In the genomic region with DNA sequence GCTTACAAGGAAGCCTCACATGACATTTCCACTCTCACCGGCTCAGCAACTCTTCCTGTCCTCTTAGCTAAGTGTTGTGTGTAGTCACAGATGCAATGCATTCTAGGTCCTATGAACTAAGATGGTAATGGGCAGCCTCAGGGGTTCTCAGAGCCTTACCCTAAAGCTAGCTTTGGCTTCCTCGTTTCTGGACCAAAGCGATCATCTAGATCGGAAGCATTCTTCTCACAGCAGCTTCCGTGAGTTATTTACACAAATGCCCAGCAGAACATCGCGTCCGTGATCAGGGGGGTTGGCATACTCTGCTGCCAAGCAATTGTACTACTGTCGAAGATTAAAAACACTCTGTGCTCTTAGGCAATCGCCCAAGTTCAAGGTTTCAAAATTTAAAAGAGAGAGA, we compare ENCODE assay signal across 8 mouse cellular contexts. TPM values are rescaled to one million over a fixed set of nuclear protein-coding genes. Genes with fewer than 3 reads are reported as not detected.
A peak's percentile ranks its signal among the peaks of the same experiment; 100 is the strongest.
DNase-seq lines count a peak whose midpoint lies in the region; ATAC-seq and TF ChIP-seq lines count a peak whose summit lies in the region.

No protein-coding gene starts in this region.

- peak overlapping the region; percentile 78 for H3K9ac ChIP-seq in heart, embryonic 13.5 days
- peak overlapping the region; percentile 56; the same call in 1 of the 2 replicates for H3K9ac ChIP-seq in kidney, postnatal 0 days (ENCODE audit: low read depth, low read length)

- TF ChIP-seq POLR2A in bone marrow macrophage, adult 2 months (IDR thresholded peaks at IDR 0.05; ENCODE audit: borderline replicate concordance, low read depth, low read length), result no peak

- peak; percentile 11 for DNase-seq in cerebellum, adult 9-11 months
- no peak for DNase-seq in cerebellum, postnatal 36 days
- no peak for DNase-seq in kidney, postnatal 0 days (ENCODE audit: low spot score)
- DNase-seq in T-cell, adult 2 months (ENCODE audit: low spot score), result no peak

- no peak for TF ChIP-seq CTCF in bone marrow macrophage, adult 2 months (IDR thresholded peaks at IDR 0.05; ENCODE audit: low read depth, low read length)
- TF ChIP-seq CTCF in kidney, postnatal 0 days (IDR thresholded peaks at IDR 0.05; ENCODE audit: low read depth), result no peak

- peak overlapping the region; percentile 89 for H3K4me2 ChIP-seq in heart, embryonic 13.5 days
- peak overlapping the region; percentile 76 for H3K4me2 ChIP-seq in kidney, postnatal 0 days (ENCODE audit: low read length)

- peaks cover 33% of the 10 kb centered on the region for H3K4me1 ChIP-seq in bone marrow macrophage, adult 2 months (ENCODE audit: control insufficient read depth, insufficient read depth, low read length)
- H3K4me1 ChIP-seq in heart, embryonic 13.5 days, result peaks cover 16% of the 10 kb centered on the region
- 0 out of 2 replicates have a peak, but pooled peaks cover 3% of the 10 kb centered on the region for H3K4me1 ChIP-seq in kidney, postnatal 0 days (replicated peaks; ENCODE audit: insufficient read depth, low read length)

- H3K27ac ChIP-seq in bone marrow macrophage, adult 2 months (ENCODE audit: insufficient read depth, low read depth, low read length), result peak overlapping the region; percentile 72
- no peak overlapping the region for H3K27ac ChIP-seq in heart, embryonic 13.5 days (replicated peaks)
- H3K27ac ChIP-seq in kidney, postnatal 0 days, result no peak overlapping the region

- WGBS in heart, embryonic 13.5 days, result 14% methylated on average over 10 of the region's 10 CpGs
- 14% methylated on average over 10 of the region's 10 CpGs for WGBS in kidney, postnatal 0 days

- ATAC-seq in heart, embryonic 13.5 days (ENCODE audit: extremely low read depth, insufficient number of reproducible peaks, low FRiP score, low TSS enrichment), result no peak
- no peak; the same call in 1 of the 2 replicates for ATAC-seq in kidney, postnatal 0 days (replicated peaks; ENCODE audit: low FRiP score, low read depth)
- peak; percentile 47 for ATAC-seq in megakaryocyte-erythroid progenitor cell, adult 5-6 weeks (replicated peaks; ENCODE audit: low FRiP score, low TSS enrichment, poor library complexity, severe bottlenecking)
- ATAC-seq in monocyte, adult 5-6 weeks (replicated peaks; ENCODE audit: insufficient number of reproducible peaks, low FRiP score, low TSS enrichment, poor library complexity, severe bottlenecking), result no peak

- peak overlapping the region; percentile 60 for H3K4me3 ChIP-seq in bone marrow macrophage, adult 2 months (ENCODE audit: insufficient read depth, low read length)
- H3K4me3 ChIP-seq in heart, embryonic 13.5 days, result peak overlapping the region; percentile 56
- H3K4me3 ChIP-seq in kidney, postnatal 0 days (replicated peaks; ENCODE audit: low read depth, low read length), result peak overlapping the region; percentile 37

- no peaks in the 10 kb centered on the region for H3K9me3 ChIP-seq in heart, embryonic 13.5 days
- H3K9me3 ChIP-seq in kidney, postnatal 0 days (replicated peaks; ENCODE audit: low read length), result no peaks in the 10 kb centered on the region

- H3K27me3 ChIP-seq in heart, embryonic 13.5 days (replicated peaks), result no peaks in the 10 kb centered on the region
- H3K27me3 ChIP-seq in kidney, postnatal 0 days (ENCODE audit: insufficient read depth, low read length), result no peaks in the 10 kb centered on the region

- no peaks in the 10 kb centered on the region for H3K36me3 ChIP-seq in heart, embryonic 13.5 days
- H3K36me3 ChIP-seq in kidney, postnatal 0 days (ENCODE audit: insufficient read depth, low read length), result no peaks in the 10 kb centered on the region

RNA-seq across cellular contexts. Expression of gene Pfkfb3, which starts 19.1 kb away (rescaled TPM):
- polyA plus RNA-seq in bone marrow macrophage, adult 2 months (2012; ENCODE audit: insufficient read depth, insufficient read length, missing spikeins), result 39.6 and 41.8 TPM in 2 replicates
- 12.8 and 14.8 TPM in 2 replicates for polyA plus RNA-seq in heart, embryonic 13.5 days (2015; fragmentation: Nextera tagmentation; extraction: Ambion mirVana)
- 9.4 and 10.9 TPM in 2 replicates for polyA plus RNA-seq in kidney, postnatal 0 days (2015; fragmentation: Nextera tagmentation; extraction: Ambion mirVana)
- 5.4 and 7.9 TPM in 2 replicates for total RNA-seq in megakaryocyte-erythroid progenitor cell, adult 5-6 weeks (2014; fragmentation: Nextera tagmentation)
- 6.2 and 12.1 TPM in 2 replicates for total RNA-seq in megakaryocyte-erythroid progenitor cell, adult 5-6 weeks (2017)
- total RNA-seq in monocyte, adult 5-6 weeks (2017), result 32.5 to 53.2 TPM (median 36.8 TPM) in 3 replicates
